Mouse (Mus musculus): Measurements from ENCODE around the gene Taf8. TPM values are rescaled to one million over a fixed set of nuclear protein-coding genes. Genes with fewer than 3 reads are reported as not detected.

The Taf8 gene
- polyA plus RNA-seq, 1 experiment from 2014 or later, result 14.2 TPM

DNA sequence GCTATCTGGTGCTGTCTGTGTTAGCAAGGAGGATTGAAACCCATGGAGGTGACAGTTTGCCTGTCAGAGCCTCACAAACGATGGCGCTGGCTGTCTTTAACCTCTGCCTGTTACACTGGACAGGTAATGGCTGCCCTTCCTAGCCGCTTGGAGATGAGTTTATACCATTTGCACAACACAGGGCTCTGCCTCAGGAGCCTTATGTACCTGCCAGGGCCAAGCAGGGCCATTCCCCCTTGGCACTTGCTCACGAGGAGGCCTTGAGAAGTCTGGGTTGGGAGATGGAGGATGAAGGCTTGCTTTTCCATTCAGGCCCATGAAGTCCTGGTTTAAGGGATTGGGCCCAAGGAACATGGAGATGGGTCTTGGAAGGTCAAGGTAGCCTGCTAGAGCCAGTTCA is 32.5 kb downstream of the Taf8 start:
- H3K27me3 ChIP-seq (ENCODE audit: control insufficient read depth, insufficient read depth, low read depth, low read length), result peaks cover 14% of the 10 kb centered on the region
- ATAC-seq (ENCODE audit: low read depth), result no peak
- no peaks in the 10 kb centered on the region for H3K9me3 ChIP-seq (replicated peaks; ENCODE audit: control insufficient read depth, low read length)
- H3K4me1 ChIP-seq (ENCODE audit: control insufficient read depth, low read depth, low read length), result peaks cover 11% of the 10 kb centered on the region
- no peaks in the 10 kb centered on the region for H3K36me3 ChIP-seq (ENCODE audit: control insufficient read depth, insufficient read depth)
- no peak overlapping the region for H3K4me3 ChIP-seq (ENCODE audit: low read depth, low read length)
- no peak overlapping the region for H3K9ac ChIP-seq (ENCODE audit: low read depth, low read length)
- no peak overlapping the region for H3K27ac ChIP-seq (ENCODE audit: low read length)
- H3K4me2 ChIP-seq (ENCODE audit: low read depth, low read length), result no peak overlapping the region
- 66% methylated on average over 4 of the region's 4 CpGs for WGBS (ENCODE audit: insufficient replicate concordance)

DNA sequence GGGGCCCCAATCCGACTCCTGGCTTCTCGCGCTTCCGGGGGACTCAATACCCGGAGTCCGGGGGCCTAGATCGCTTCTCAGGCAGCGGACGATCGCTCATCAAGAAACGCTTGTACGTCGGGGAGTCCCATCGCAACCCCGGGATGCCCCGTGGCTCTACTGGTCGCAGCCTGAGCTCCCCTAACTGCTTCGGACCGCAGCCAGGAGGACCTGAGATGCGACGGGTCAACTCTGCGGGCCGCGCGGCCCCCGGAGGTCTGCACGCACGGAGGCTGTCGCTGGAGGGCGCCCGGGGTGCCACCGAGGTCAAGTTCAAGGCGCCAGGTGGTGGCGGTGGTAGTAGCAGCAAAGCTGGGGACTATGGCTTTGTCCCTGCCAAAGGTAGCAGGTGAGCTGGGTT is 33.6 kb downstream of the Taf8 start:
- no peaks in the 10 kb centered on the region for H3K36me3 ChIP-seq (ENCODE audit: control insufficient read depth, insufficient read depth)
- ATAC-seq (ENCODE audit: low read depth), result no peak
- no peak overlapping the region for H3K9ac ChIP-seq (ENCODE audit: low read depth, low read length)
- H3K4me2 ChIP-seq (ENCODE audit: low read depth, low read length), result peak overlapping the region; percentile 38
- H3K27ac ChIP-seq (ENCODE audit: low read length), result no peak overlapping the region
- 23% methylated on average over 34 of the region's 34 CpGs for WGBS (ENCODE audit: insufficient replicate concordance)
- no peaks in the 10 kb centered on the region for H3K9me3 ChIP-seq (replicated peaks; ENCODE audit: control insufficient read depth, low read length)
- H3K27me3 ChIP-seq (ENCODE audit: control insufficient read depth, insufficient read depth, low read depth, low read length), result peaks cover 14% of the 10 kb centered on the region
- H3K4me3 ChIP-seq (ENCODE audit: low read depth, low read length), result peak overlapping the region; percentile 25
- H3K4me1 ChIP-seq (ENCODE audit: control insufficient read depth, low read depth, low read length), result peaks cover 12% of the 10 kb centered on the region

DNA sequence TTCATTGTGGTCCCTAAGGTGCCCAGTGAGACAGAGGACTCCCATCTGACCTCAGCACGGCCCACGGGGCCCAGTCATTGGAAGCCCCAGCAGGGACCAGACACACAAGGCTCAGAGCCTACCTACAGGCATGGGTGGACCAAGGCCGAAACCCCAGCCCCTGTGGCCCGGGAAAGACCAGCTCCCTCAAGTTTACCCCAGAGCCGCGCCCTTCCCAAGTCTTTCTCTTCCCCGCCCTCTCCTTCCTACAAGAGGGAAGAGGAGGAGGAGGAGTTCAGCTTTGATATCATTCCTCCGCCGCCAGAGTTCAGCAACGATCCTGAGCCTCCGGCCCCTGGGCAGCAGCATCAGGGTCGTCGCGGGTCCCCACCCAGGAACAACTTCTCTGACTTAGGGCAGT is 34.0 kb downstream of the Taf8 start:
- Histone ChIP-seq H3K4me2 (ENCODE audit: low read depth, low read length) (peak overlapping the region; percentile 38), H3K27me3 (ENCODE audit: control insufficient read depth, insufficient read depth, low read depth, low read length) (peaks cover 14% of the 10 kb centered on the region), H3K9me3 (replicated peaks; ENCODE audit: control insufficient read depth, low read length) (no peaks in the 10 kb centered on the region), H3K4me3 (ENCODE audit: low read depth, low read length) (peak overlapping the region; percentile 25; the same call in 1 of the 2 replicates), H3K36me3 (ENCODE audit: control insufficient read depth, insufficient read depth) (no peaks in the 10 kb centered on the region), H3K27ac (ENCODE audit: low read length) (no peak overlapping the region), H3K4me1 (ENCODE audit: control insufficient read depth, low read depth, low read length) (peaks cover 14% of the 10 kb centered on the region), H3K9ac (ENCODE audit: low read depth, low read length) (no peak overlapping the region)
- WGBS (ENCODE audit: insufficient replicate concordance), result 27% methylated on average over 13 of the region's 14 CpGs
- ATAC-seq (ENCODE audit: low read depth), result no peak

DNA sequence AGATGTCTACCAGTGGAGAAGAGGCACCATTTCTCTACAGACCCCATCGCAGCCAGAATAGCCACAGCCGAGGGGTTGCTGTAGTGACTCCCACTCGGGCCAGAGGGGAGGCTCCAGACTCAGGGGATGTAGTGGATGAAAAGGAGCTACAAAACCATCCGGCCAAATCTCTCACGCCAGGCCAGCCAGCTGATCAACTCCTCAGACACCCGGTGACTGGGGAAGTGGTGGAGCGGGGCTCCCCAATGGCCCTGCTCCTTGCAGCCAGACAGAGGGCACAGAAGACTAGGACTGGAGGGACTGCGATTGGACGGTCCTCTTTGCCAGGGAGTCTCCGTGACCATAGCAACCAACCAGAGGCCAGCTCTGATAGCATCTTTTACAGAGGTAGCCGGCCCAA is 34.4 kb downstream of the Taf8 start:
- 65% methylated on average over 11 of the region's 11 CpGs for WGBS (ENCODE audit: insufficient replicate concordance)
- H3K4me2 ChIP-seq (ENCODE audit: low read depth, low read length), result no peak overlapping the region
- no peaks in the 10 kb centered on the region for H3K36me3 ChIP-seq (ENCODE audit: control insufficient read depth, insufficient read depth)
- no peak overlapping the region for H3K9ac ChIP-seq (ENCODE audit: low read depth, low read length)
- H3K27ac ChIP-seq (ENCODE audit: low read length), result no peak overlapping the region
- no peak overlapping the region for H3K4me3 ChIP-seq (ENCODE audit: low read depth, low read length)
- H3K9me3 ChIP-seq (replicated peaks; ENCODE audit: control insufficient read depth, low read length), result no peaks in the 10 kb centered on the region
- H3K27me3 ChIP-seq (ENCODE audit: control insufficient read depth, insufficient read depth, low read depth, low read length), result peaks cover 14% of the 10 kb centered on the region
- H3K4me1 ChIP-seq (ENCODE audit: control insufficient read depth, low read depth, low read length), result peaks cover 16% of the 10 kb centered on the region
- ATAC-seq (ENCODE audit: low read depth), result no peak

DNA sequence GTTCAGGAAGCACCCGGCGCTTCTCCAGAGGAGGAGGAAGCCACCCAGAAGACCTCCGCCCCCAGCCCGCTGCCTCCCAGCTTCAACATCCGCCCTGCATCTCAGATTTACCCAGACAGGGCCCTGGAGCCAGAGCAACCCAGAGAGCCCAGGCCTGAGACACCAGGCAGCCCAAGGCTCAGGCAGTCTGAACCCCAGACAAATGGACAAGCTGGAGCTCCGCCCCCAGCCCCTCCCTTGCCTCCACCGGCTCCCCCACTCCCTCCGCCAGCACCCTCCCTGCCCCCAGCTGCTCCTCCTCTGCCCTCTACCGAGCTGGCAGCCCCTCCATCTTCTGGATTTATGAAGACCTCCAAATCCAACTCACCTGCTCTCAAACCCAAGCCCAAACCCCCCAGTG is 35.8 kb downstream of the Taf8 start:
- 42% methylated on average over 9 of the region's 9 CpGs for WGBS (ENCODE audit: insufficient replicate concordance)
- H3K9ac ChIP-seq (ENCODE audit: low read depth, low read length), result no peak overlapping the region
- H3K36me3 ChIP-seq (ENCODE audit: control insufficient read depth, insufficient read depth), result no peaks in the 10 kb centered on the region
- peaks cover 18% of the 10 kb centered on the region for H3K4me1 ChIP-seq (ENCODE audit: control insufficient read depth, low read depth, low read length)
- H3K4me3 ChIP-seq (ENCODE audit: low read depth, low read length), result no peak overlapping the region
- no peak overlapping the region for H3K4me2 ChIP-seq (ENCODE audit: low read depth, low read length)
- no peak for ATAC-seq (ENCODE audit: low read depth)
- H3K9me3 ChIP-seq (replicated peaks; ENCODE audit: control insufficient read depth, low read length), result no peaks in the 10 kb centered on the region
- no peak overlapping the region for H3K27ac ChIP-seq (ENCODE audit: low read length)
- peaks cover 14% of the 10 kb centered on the region for H3K27me3 ChIP-seq (ENCODE audit: control insufficient read depth, insufficient read depth, low read depth, low read length)

DNA sequence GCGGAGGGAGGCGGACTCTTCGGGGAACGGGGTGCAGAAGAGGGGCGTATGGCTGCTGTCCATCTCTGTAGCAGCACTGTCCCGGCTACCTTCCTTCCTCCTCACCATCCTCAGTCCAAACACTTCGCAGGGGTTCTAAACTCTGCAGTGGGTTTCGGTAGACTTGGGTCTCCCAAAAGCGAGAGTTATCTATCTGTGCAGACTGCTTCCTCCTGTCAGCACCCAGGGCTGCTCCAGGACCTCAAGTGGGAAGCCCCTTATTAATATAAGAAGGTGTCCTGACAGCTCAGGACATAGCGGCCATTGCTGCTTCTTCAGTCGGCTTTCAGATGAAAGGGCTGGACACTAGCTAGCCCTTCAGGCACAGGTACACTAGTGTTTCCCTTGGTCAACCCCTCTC is 37.1 kb downstream of the Taf8 start:
- no peak for ATAC-seq (ENCODE audit: low read depth)
- no peaks in the 10 kb centered on the region for H3K9me3 ChIP-seq (replicated peaks; ENCODE audit: control insufficient read depth, low read length)
- no peaks in the 10 kb centered on the region for H3K36me3 ChIP-seq (ENCODE audit: control insufficient read depth, insufficient read depth)
- H3K4me3 ChIP-seq (ENCODE audit: low read depth, low read length), result no peak overlapping the region
- H3K4me1 ChIP-seq (ENCODE audit: control insufficient read depth, low read depth, low read length), result peaks cover 18% of the 10 kb centered on the region
- H3K9ac ChIP-seq (ENCODE audit: low read depth, low read length), result no peak overlapping the region
- H3K27ac ChIP-seq (ENCODE audit: low read length), result peak overlapping the region; percentile 42; the same call in 1 of the 2 replicates
- H3K27me3 ChIP-seq (ENCODE audit: control insufficient read depth, insufficient read depth, low read depth, low read length), result peaks cover 14% of the 10 kb centered on the region
- 62% methylated on average over 11 of the region's 11 CpGs for WGBS (ENCODE audit: insufficient replicate concordance)
- no peak overlapping the region for H3K4me2 ChIP-seq (ENCODE audit: low read depth, low read length)

DNA sequence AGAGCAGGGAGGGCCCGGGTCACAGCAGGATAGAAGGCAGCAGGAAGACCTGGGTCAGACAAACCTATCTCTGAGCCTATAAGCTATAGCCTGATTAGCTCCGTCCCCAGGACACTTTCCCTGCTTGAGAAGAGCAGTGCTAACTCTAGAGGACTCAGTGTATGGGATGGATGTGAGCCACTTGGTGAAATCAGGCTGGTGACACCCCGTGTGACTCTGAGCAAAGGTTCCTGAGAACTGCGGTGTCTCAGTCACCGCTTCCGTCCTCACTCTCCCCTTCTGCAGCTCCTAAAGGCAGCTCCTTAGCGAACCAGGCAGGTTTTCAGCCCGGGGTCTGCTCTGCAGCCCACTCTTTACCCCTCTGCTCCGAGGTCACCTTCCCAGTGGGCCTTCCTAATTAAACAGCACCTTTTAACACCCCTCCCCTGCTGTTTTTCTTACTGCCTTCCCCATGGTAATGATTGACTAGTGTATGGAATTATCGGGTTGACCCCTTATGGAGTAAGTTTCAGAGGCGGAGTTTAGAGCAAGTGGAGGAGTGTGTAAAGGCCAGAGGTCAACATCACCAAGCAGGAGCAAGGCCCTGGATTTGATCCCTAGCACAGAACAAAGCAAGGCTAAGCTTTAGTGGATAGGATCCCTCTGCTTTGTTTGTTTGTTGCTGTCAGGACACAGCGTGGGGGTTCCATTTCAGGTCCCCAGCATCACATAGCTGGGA is 37.7 kb downstream of the Taf8 start:
- H3K4me3 ChIP-seq (ENCODE audit: low read depth, low read length), result no peak overlapping the region

DNA sequence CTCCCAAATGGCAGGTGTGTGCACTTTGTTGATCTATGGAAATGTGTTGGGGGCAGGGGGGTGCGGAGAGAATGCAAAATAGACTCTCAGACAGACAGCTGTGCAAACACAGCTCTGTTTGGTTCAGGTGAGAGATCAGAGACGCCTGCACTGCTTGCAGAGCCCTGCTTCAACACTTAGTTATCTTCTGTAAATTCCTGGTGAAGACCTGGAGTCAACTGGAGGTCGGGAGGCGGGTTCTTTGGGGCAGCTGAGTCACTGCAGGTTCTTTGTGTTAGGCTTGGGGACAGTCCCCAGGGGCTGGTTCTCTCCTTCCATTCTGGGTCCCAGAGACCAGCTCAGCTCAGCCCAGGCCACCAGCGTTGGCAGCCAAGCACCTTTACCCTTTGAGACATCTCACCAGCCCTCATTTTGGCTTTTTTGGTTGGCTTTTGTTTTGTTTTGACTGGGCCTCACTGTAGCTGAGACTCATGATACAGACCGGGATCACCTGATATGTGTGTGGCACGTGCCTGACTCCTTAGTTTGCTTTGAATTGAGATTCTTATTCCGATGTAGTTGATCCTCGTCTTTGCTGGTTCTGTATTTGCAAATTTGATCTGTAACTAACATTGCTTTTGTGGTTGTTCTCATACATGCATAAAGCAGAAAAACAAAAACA is 39.2 kb downstream of the Taf8 start:
- Histone ChIP-seq H3K4me2 (ENCODE audit: low read depth, low read length) (no peak overlapping the region), H3K9me3 (replicated peaks; ENCODE audit: control insufficient read depth, low read length) (no peaks in the 10 kb centered on the region), H3K27ac (ENCODE audit: low read length) (peak overlapping the region; percentile 59), H3K9ac (ENCODE audit: low read depth, low read length) (no peak overlapping the region), H3K36me3 (ENCODE audit: control insufficient read depth, insufficient read depth) (no peaks in the 10 kb centered on the region), H3K4me1 (ENCODE audit: control insufficient read depth, low read depth, low read length) (peaks cover 18% of the 10 kb centered on the region), H3K27me3 (ENCODE audit: control insufficient read depth, insufficient read depth, low read depth, low read length) (peaks cover 4% of the 10 kb centered on the region), H3K4me3 (ENCODE audit: low read depth, low read length) (no peak overlapping the region)
- ATAC-seq (ENCODE audit: low read depth), result peak; percentile 60
- WGBS (ENCODE audit: insufficient replicate concordance), result 49% methylated on average over 9 of the region's 9 CpGs

More for the DNA sequence above, 37.7 kb downstream of the Taf8 start:
- no peaks in the 10 kb centered on the region for H3K36me3 ChIP-seq (ENCODE audit: control insufficient read depth, insufficient read depth)
- no peak overlapping the region for H3K9ac ChIP-seq (ENCODE audit: low read depth, low read length)
- ATAC-seq (ENCODE audit: low read depth), result peak; percentile 74
- H3K4me1 ChIP-seq (ENCODE audit: control insufficient read depth, low read depth, low read length), result peaks cover 18% of the 10 kb centered on the region
- no peak overlapping the region for H3K4me2 ChIP-seq (ENCODE audit: low read depth, low read length)
- H3K27ac ChIP-seq (ENCODE audit: low read length), result peak overlapping the region; percentile 58
- no peaks in the 10 kb centered on the region for H3K9me3 ChIP-seq (replicated peaks; ENCODE audit: control insufficient read depth, low read length)
- 54% methylated on average over 12 of the region's 12 CpGs for WGBS (ENCODE audit: insufficient replicate concordance)
- peaks cover 14% of the 10 kb centered on the region for H3K27me3 ChIP-seq (ENCODE audit: control insufficient read depth, insufficient read depth, low read depth, low read length)

DNA sequence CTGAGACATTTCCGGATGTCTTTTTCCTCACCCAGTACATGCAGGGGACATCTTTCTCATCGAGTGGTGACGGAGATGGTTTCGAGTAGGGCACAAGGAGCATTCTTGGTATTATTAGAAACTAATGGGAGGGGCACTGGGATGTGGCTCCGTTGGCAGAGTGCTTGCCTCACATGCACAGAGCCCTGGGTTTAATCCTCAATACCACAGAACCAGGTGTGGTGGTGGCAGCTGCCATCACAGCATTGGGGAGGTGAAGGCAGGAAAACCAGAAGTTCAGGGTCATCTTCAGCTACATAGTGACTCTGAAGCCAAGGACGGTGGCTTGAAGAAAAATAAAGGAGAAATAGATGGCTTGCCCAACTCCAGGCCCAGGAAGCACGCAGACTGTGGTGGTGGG is 39.9 kb downstream of the Taf8 start:
- 68% methylated on average over 7 of the region's 7 CpGs for WGBS (ENCODE audit: insufficient replicate concordance)
- H3K4me3 ChIP-seq (ENCODE audit: low read depth, low read length), result no peak overlapping the region
- peak overlapping the region; percentile 59 for H3K27ac ChIP-seq (ENCODE audit: low read length)
- H3K9ac ChIP-seq (ENCODE audit: low read depth, low read length), result no peak overlapping the region
- no peaks in the 10 kb centered on the region for H3K36me3 ChIP-seq (ENCODE audit: control insufficient read depth, insufficient read depth)
- H3K9me3 ChIP-seq (replicated peaks; ENCODE audit: control insufficient read depth, low read length), result no peaks in the 10 kb centered on the region
- peaks cover 18% of the 10 kb centered on the region for H3K4me1 ChIP-seq (ENCODE audit: control insufficient read depth, low read depth, low read length)
- no peak for ATAC-seq (ENCODE audit: low read depth)
- H3K27me3 ChIP-seq (ENCODE audit: control insufficient read depth, insufficient read depth, low read depth, low read length), result no peaks in the 10 kb centered on the region
- H3K4me2 ChIP-seq (ENCODE audit: low read depth, low read length), result no peak overlapping the region

Data from liver, embryonic 16.5 days (tissue).